Mouse (Mus musculus) liver, embryonic 15.5 days (tissue): ENCODE measurements around the gene 1700067P10Rik. TPM values are rescaled to one million over a fixed set of nuclear protein-coding genes. Genes with fewer than 3 reads are reported as not detected.

ENCODE experiments used
- ATAC-seq: fragments of 200-750 bp; cut with Nextera tagmentation; 2 replicates; pipeline ENCODE4 v1.8.0; 2017; ENCODE audit warnings: moderate number of reproducible peaks, mild to moderate bottlenecking, moderate library complexity; ENCODE audit not compliant: insufficient read depth
- H3K27ac ChIP-seq: fragments of 300-500 bp; sonication (generic); replicated peaks from 2 replicates; pipeline ENCODE4 v1.5.1; 2015; ENCODE audit warnings: mild to moderate bottlenecking, inconsistent platforms
- H3K27me3 ChIP-seq: fragments of 300-500 bp; sonication (generic); 2 replicates; pipeline ENCODE4 v1.6.1; 2015; ENCODE audit warnings: mild to moderate bottlenecking, inconsistent platforms
- H3K36me3 ChIP-seq: fragments of 300-500 bp; sonication (generic); replicated peaks from 2 replicates; pipeline ENCODE4 v1.6.1; 2015; ENCODE audit warnings: moderate library complexity, mild to moderate bottlenecking, inconsistent platforms
- H3K4me1 ChIP-seq: fragments of 300-500 bp; sonication (generic); replicated peaks from 2 replicates; pipeline ENCODE4 v1.6.1; 2015; ENCODE audit warnings: inconsistent platforms
- H3K4me2 ChIP-seq: fragments of 300-500 bp; sonication (generic); 2 replicates; pipeline ENCODE4 v1.6.1; 2015; ENCODE audit warnings: moderate library complexity, mild to moderate bottlenecking, inconsistent platforms
- H3K4me3 ChIP-seq: fragments of 300-500 bp; sonication (generic); replicated peaks from 2 replicates; pipeline ENCODE4 v1.5.1; 2015; ENCODE audit warnings: mild to moderate bottlenecking, inconsistent platforms
- H3K9ac ChIP-seq: fragments of 300-500 bp; sonication (generic); 2 replicates; pipeline ENCODE4 v1.6.1; 2015; ENCODE audit warnings: moderate library complexity, mild to moderate bottlenecking, inconsistent platforms
- H3K9me3 ChIP-seq: fragments of 300-500 bp; sonication (generic); replicated peaks from 2 replicates; pipeline ENCODE4 v1.6.1; 2016; ENCODE audit warnings: inconsistent platforms
- WGBS: fragments of 180-500 bp; shearing (Covaris S2); methylation state at CpG from one replicate; pipeline ENCODE4 v1.1.7; 2015; ENCODE audit warnings: mixed read lengths; ENCODE audit not compliant: insufficient replicate concordance; 5-methylcytosine and 5-hydroxymethylcytosine counted together
- polyA plus RNA-seq: library from polyadenylated mRNA; unstranded; fragments of >200 nt; fragmentation: Nextera tagmentation; extraction: Ambion mirVana; gene quantifications from 2 replicates; pipeline ENCODE4 v1.2.1, GENCODE M21; 2015

1700067P10Rik gene
- polyA plus RNA-seq, 1 experiment from 2014 or later, result not detected

DNA sequence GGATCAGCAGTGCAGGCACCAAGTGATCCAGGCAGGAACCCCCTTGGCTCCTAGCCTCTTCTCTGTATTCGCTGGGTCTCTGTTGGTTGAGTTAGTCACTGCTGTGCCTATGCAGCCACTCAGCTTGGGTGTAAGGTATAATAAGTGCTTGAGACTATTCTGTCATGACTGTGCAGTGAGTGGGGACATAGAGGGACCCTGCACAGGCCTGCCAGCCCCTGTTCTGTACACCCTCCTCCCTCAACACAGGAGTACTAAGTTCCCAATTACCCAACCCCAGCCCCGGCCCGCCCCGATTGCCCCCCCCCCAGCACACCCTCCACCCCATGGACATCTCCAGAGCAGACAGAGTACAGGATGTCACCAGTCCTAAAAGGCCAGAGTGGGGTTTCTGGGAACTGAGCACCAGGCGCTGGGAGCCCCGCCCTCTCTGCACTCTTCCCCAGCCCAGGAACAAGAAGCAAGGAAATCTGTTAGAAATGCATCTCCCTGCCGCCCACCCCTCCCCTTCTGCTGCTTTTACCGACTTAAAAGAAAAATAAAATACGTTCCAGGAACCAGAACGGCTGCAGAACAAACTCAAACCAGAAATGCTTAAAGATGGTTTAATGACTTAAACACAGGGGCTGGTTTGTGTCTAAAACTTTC, 24.8 kb upstream of the 1700067P10Rik start:
- WGBS, result 34% methylated on average over 10 of the region's 10 CpGs

DNA sequence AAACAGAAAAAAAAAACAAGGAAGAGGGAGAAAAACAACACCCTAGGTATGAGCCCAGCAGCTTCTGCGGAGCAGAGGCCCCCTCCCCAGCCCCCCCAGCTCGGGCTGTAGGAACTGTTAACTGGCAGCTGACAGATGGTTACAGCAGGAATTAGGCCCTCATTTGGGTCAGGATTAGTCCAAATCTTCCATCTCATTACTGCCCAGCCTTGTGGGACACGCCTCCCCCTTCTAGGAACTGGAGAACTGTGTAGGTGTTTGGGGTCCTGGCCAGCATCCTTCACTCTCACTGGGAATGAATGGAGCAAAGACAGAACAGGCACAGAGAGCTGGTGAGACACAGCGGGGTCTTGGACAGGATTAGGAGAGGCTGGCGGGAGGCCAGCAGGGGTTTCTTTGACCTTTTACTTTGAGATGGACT, 24.0 kb upstream of the 1700067P10Rik start:
- WGBS, result 46% methylated on average over 5 of the region's 5 CpGs
- H3K4me1 ChIP-seq, result no peaks in the 10 kb centered on the region

More for the DNA sequence above, 24.8 kb upstream of the 1700067P10Rik start:
- no peak for ATAC-seq
- no peaks in the 10 kb centered on the region; the same call in 1 of the 2 replicates for H3K27me3 ChIP-seq
- no peak overlapping the region for H3K27ac ChIP-seq
- no peak overlapping the region for H3K4me2 ChIP-seq
- no peak overlapping the region for H3K4me3 ChIP-seq
- no peak overlapping the region for H3K9ac ChIP-seq
- no peaks in the 10 kb centered on the region for H3K9me3 ChIP-seq
- no peaks in the 10 kb centered on the region for H3K4me1 ChIP-seq
- H3K36me3 ChIP-seq, result no peaks in the 10 kb centered on the region

DNA sequence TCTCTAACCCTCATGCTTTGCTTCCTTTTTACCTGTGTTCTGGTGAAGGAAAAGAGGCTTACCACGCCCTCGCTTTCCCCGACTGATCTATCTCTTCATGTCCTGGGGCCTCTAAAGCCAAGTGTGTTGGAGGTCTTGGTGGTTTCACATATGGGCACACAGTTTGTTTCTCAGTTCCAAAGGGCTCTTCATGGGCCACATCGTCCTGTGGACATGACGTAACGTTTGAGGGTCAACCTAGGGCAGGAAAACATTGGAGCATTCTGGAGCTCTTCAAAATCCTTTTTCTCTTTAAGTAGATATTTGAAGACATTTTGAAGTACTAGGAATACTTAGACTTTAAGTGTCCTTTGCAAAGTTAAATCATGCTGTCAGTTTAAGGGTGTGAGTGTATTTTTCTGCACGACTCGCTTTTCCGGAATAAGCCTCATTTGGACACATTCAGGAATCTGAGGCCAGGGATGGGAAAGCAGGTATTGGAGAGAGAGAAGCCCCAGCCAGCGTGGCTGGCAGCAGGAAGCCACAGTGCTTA, 22.0 kb upstream of the 1700067P10Rik start:
- Histone ChIP-seq H3K27me3 (no peaks in the 10 kb centered on the region), H3K9me3 (no peaks in the 10 kb centered on the region), H3K9ac (no peak overlapping the region), H3K4me3 (no peak overlapping the region), H3K4me1 (no peaks in the 10 kb centered on the region), H3K36me3 (no peaks in the 10 kb centered on the region), H3K4me2 (no peak overlapping the region), H3K27ac (no peak overlapping the region)
- 58% methylated on average over 10 of the region's 10 CpGs for WGBS
- no peak for ATAC-seq

More for the DNA sequence above, 24.0 kb upstream of the 1700067P10Rik start:
- no peaks in the 10 kb centered on the region for H3K27me3 ChIP-seq
- no peak for ATAC-seq
- H3K27ac ChIP-seq, result no peak overlapping the region
- no peak overlapping the region for H3K4me3 ChIP-seq
- no peaks in the 10 kb centered on the region for H3K36me3 ChIP-seq
- H3K4me2 ChIP-seq, result no peak overlapping the region
- no peaks in the 10 kb centered on the region for H3K9me3 ChIP-seq
- no peak overlapping the region for H3K9ac ChIP-seq

DNA sequence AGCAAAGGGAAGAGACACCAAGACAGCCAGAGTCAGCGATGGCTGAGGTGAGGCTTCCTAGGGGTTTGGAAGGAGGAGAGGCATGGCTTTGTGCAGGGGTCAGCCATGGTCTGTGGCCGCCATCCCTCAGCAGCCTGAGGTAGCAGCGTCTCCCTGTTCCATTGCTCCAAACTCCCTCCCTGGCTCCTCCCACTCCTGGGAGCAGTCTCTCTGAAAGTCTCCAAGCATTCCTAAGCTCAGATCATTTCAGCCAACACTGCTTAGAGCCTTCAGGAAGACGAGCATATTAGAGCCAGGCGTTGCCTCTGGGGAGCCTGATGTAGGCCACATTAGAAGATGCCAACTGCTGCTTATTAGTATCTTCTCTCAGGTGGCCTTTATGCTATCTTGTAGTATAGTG, 21.4 kb upstream of the 1700067P10Rik start:
- H3K27ac ChIP-seq, result no peak overlapping the region
- no peaks in the 10 kb centered on the region for H3K36me3 ChIP-seq
- H3K4me1 ChIP-seq, result no peaks in the 10 kb centered on the region
- H3K4me3 ChIP-seq, result no peak overlapping the region
- no peaks in the 10 kb centered on the region for H3K9me3 ChIP-seq
- H3K27me3 ChIP-seq, result no peaks in the 10 kb centered on the region
- no peak for ATAC-seq
- H3K4me2 ChIP-seq, result no peak overlapping the region
- no peak overlapping the region for H3K9ac ChIP-seq
- 52% methylated on average over 5 of the region's 5 CpGs for WGBS

DNA sequence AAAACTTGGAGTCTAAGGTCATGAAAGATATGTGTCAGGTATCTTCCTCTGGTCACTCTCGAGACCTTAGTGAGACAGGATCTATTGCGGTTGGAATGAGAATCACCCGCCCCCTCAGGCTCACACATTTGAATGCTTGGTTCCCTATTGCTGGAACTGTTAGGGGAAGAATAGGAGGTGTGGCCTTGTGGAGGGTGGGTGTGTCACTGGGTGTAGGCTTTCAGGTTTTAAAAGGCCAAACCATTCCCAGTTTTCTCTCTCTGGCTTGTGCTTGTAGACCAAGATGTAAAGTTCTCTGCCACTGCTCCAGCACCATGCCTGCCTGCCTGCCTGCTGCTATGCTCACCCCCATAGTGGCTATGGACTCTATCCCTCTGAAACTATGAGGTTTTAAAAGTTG, 8.5 kb upstream of the 1700067P10Rik start:
- H3K36me3 ChIP-seq, result no peaks in the 10 kb centered on the region
- no peak for ATAC-seq
- no peak overlapping the region for H3K4me2 ChIP-seq
- H3K4me3 ChIP-seq, result no peak overlapping the region
- no peak overlapping the region for H3K27ac ChIP-seq
- H3K9me3 ChIP-seq, result no peaks in the 10 kb centered on the region
- H3K9ac ChIP-seq, result no peak overlapping the region
- H3K4me1 ChIP-seq, result no peaks in the 10 kb centered on the region
- H3K27me3 ChIP-seq, result no peaks in the 10 kb centered on the region; the same call in 1 of the 2 replicates
- 30% methylated on average over 3 of the region's 3 CpGs for WGBS

DNA sequence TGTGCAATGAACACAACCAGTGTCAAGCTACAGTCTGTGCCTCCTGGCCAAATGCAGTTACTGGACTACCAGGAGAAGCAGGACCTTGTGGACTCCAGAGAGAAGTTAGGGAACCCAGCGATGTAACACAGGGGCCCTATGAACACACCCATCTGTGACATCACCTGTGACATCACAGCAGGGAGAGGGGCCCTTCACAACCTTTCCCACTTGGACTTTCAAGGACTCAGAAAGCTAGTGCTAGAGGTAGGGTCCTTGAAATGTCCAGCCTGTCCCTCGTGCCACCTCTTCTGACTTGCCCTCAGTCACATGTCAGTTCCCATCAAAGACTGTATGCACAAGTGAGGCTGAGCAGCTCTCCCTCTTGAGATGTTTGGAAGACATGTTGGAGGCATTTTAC, 327 bp downstream of the 1700067P10Rik start:
- ATAC-seq, result no peak
- Histone ChIP-seq H3K4me3 (no peak overlapping the region), H3K4me1 (no peaks in the 10 kb centered on the region), H3K4me2 (no peak overlapping the region), H3K36me3 (no peaks in the 10 kb centered on the region), H3K27ac (no peak overlapping the region), H3K27me3 (peaks cover 18% of the 10 kb centered on the region), H3K9ac (no peak overlapping the region), H3K9me3 (0 out of 2 replicates have a peak, but pooled peaks cover 4% of the 10 kb centered on the region)
- WGBS, result 48% methylated on average over 2 of the region's 2 CpGs

DNA sequence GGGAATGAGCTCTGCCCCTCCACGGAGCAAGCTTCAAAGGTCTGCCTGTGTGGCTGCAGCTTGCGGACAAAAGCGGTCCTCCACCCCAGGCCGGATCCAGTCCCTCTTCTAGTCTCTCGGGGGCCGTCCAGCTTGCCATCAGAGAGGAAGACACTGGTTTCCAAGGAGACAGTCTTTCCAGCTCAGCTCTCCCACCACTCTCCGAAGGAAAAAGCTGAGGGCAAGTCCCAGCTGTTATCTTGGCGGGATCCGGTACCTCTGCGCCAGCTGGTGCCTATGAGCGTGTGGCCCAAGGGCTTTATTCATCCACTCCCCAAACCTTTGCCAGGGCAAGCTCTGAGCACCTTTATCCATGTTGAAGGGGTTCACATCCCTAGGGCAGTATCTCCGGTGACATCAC, 1.2 kb downstream of the 1700067P10Rik start:
- 76% methylated on average over 12 of the region's 12 CpGs for WGBS
- H3K27ac ChIP-seq, result no peak overlapping the region
- no peak overlapping the region for H3K9ac ChIP-seq
- no peak overlapping the region for H3K4me2 ChIP-seq
- H3K36me3 ChIP-seq, result no peaks in the 10 kb centered on the region
- peaks cover 27% of the 10 kb centered on the region for H3K27me3 ChIP-seq
- H3K4me3 ChIP-seq, result no peak overlapping the region
- H3K4me1 ChIP-seq, result no peaks in the 10 kb centered on the region
- ATAC-seq, result no peak
- H3K9me3 ChIP-seq, result 0 out of 2 replicates have a peak, but pooled peaks cover 4% of the 10 kb centered on the region

DNA sequence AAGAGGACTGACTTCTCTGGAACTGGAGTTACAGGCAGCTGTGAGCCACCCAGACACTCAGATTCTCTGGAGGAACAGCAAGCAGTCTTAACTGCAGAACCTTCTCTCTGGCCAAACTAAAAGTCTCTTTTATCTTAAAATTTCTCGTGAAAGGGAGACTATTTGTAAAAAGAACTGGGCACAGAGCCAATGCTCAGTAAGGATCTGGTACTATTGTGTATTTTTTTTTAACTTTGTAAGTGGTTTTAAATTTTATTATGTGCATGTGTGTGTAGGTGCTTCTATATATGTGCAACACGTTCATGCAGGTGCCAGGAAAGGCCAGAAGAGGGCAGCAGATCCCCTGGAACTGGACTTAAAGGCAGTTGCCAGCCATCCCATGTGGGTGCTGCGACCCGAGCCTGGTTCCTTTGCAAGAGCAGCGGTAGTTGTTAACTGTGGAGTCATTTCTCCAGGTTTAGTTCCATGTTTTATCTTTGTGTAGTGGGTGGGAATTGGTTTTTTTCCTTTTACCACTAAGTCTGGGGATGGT, 4.2 kb downstream of the 1700067P10Rik start:
- peaks cover 57% of the 10 kb centered on the region for H3K27me3 ChIP-seq
- no peak overlapping the region for H3K27ac ChIP-seq
- no peak overlapping the region for H3K9ac ChIP-seq
- no peak overlapping the region for H3K4me3 ChIP-seq
- no peak for ATAC-seq
- H3K36me3 ChIP-seq, result no peaks in the 10 kb centered on the region
- 53% methylated on average over 5 of the region's 5 CpGs for WGBS
- H3K4me2 ChIP-seq, result no peak overlapping the region
- H3K9me3 ChIP-seq, result 0 out of 2 replicates have a peak, but pooled peaks cover 4% of the 10 kb centered on the region
- H3K4me1 ChIP-seq, result peaks cover 16% of the 10 kb centered on the region

DNA sequence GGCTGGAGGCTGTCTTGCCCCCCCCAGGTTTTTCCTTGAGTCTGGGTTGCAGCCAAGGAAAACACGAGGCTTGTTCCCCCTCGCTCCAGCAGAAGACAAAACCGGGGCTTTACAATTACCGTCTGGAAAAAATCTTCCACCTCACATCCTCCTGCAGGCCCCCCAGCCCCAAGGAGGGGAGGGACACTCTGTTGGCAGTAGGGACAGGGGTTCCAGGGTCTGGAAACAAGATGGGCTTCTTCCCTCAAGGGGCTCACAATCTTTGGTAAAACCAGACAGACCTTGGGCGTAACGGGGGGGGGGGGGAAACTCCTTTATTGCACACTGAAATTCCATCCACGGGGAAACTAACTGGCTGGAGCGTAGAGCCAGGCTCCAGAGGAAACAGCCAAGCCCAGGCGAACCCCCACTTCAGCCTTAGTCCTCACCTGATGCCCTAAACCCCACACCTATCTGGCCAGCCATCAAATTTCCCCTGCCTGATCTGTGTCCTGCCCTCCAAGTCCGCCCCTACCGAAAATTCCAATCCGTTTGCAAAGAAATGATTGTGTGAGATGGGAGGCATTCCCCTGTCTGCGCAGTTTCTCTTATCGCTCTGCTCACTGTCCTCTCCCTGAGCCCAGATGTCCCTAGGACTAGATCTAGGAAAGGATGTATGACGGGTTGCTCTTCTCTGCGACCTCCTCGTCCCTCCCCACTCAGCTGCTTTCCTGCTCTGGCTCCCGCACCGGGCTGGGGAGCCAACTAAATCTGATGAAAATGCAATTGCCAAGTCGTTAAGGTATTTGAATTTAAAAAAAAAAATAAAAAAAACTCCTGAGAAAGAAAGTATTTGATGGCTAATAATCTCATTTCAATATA, 5.9 kb downstream of the 1700067P10Rik start:
- no peak for ATAC-seq
- 12% methylated on average over 20 of the region's 20 CpGs for WGBS
- Histone ChIP-seq H3K27me3 (peaks cover 74% of the 10 kb centered on the region), H3K4me2 (no peak overlapping the region), H3K4me3 (no peak overlapping the region), H3K4me1 (peaks cover 16% of the 10 kb centered on the region), H3K9me3 (0 out of 2 replicates have a peak, but pooled peaks cover 4% of the 10 kb centered on the region), H3K9ac (no peak overlapping the region), H3K36me3 (no peaks in the 10 kb centered on the region), H3K27ac (no peak overlapping the region)

DNA sequence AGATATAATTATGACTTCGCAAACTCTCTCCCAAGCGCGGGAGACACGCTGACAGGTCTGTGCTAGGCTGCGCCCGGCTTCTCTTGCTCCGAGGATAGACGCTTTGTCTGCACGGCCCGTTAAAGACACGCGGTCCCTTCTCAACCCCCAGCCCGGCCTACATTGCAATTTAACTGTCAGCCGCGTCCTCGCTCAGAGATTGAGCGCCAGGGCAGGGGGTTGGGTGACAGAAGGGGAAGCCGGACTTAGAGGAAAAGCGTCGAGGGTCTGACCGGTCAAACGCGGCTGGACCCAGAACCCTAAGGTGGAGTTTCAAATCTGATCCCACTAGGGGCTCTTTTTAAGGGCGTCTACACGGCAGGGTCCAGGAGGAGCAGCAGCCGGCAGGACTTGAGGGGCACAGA, 6.6 kb downstream of the 1700067P10Rik start:
- Histone ChIP-seq H3K36me3 (no peaks in the 10 kb centered on the region), H3K9me3 (0 out of 2 replicates have a peak, but pooled peaks cover 4% of the 10 kb centered on the region), H3K4me2 (peak overlapping the region; percentile 18), H3K4me3 (no peak overlapping the region), H3K9ac (no peak overlapping the region), H3K27me3 (peaks cover 81% of the 10 kb centered on the region), H3K4me1 (peaks cover 16% of the 10 kb centered on the region), H3K27ac (no peak overlapping the region)
- WGBS, result 1% methylated on average over 26 of the region's 26 CpGs
- no peak for ATAC-seq

DNA sequence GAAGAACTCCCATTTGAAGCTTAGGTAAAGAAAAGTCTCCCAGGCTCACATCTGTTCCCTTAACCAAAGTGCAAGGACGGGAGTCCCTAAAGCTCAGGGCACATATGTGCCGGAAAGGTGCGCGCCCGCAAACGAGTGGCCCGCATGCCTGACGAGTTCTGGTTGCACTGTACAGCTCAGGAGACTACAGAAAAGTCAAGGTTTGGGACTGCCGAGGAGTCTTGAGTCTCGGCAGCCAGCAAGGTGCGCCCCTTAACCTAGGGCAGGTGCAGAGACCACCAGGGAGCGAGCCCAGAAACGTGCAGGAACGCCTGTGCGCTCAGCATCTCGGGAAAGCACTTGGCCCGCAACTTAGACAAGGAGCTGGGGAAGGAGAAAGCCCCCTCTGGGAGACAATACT, 7.2 kb downstream of the 1700067P10Rik start:
- peaks cover 83% of the 10 kb centered on the region for H3K27me3 ChIP-seq
- H3K4me3 ChIP-seq, result no peak overlapping the region
- no peak overlapping the region for H3K9ac ChIP-seq
- peaks cover 16% of the 10 kb centered on the region for H3K4me1 ChIP-seq
- H3K36me3 ChIP-seq, result no peaks in the 10 kb centered on the region
- no peak for ATAC-seq
- no peak overlapping the region for H3K27ac ChIP-seq
- peak overlapping the region; percentile 52; the same call in 1 of the 2 replicates for H3K4me2 ChIP-seq
- 5% methylated on average over 17 of the region's 17 CpGs for WGBS
- 0 out of 2 replicates have a peak, but pooled peaks cover 4% of the 10 kb centered on the region for H3K9me3 ChIP-seq
